Mouse (Mus musculus): ENCODE measurements around the gene Zdhhc18. TPM values are rescaled to one million over a fixed set of nuclear protein-coding genes. Genes with fewer than 3 reads are reported as not detected.

Zdhhc18 gene
- polyA plus RNA-seq, 1 experiment from 2014 or later: 4.2 TPM

- no peak overlapping the region; the same call in 1 of the 2 replicates for H3K4me3 ChIP-seq
- H3K4me1 ChIP-seq: peaks cover 26% of the 10 kb centered on the region
- WGBS: 38% methylated on average over 4 of the region's 4 CpGs
- no peak for ATAC-seq (ENCODE audit: insufficient number of reproducible peaks, insufficient read depth, low FRiP score, low TSS enrichment, low read depth)
- H3K27me3 ChIP-seq: peaks cover 55% of the 10 kb centered on the region
- no peak overlapping the region for H3K9ac ChIP-seq
- no peaks in the 10 kb centered on the region for H3K9me3 ChIP-seq
- no peak overlapping the region for H3K4me2 ChIP-seq
- peak overlapping the region; percentile 84 for H3K27ac ChIP-seq
- H3K36me3 ChIP-seq: peaks cover 2% of the 10 kb centered on the region; the same call in 1 of the 2 replicates
These were observed 51.3 kb downstream of the Zdhhc18 start for GRCm38 (mm10) chr4:133598616-133599015.

- H3K4me2 ChIP-seq: no peak overlapping the region
- no peak overlapping the region for H3K4me3 ChIP-seq
- H3K4me1 ChIP-seq: peaks cover 14% of the 10 kb centered on the region
- ATAC-seq (ENCODE audit: insufficient number of reproducible peaks, insufficient read depth, low FRiP score, low TSS enrichment, low read depth): no peak
- H3K27me3 ChIP-seq: peaks cover 32% of the 10 kb centered on the region
- no peak overlapping the region for H3K9ac ChIP-seq
- 77% methylated on average over 6 of the region's 6 CpGs for WGBS
- H3K9me3 ChIP-seq: no peaks in the 10 kb centered on the region
- H3K27ac ChIP-seq: no peak overlapping the region
- peaks cover 16% of the 10 kb centered on the region for H3K36me3 ChIP-seq
These were observed 53.9 kb downstream of the Zdhhc18 start for GRCm38 (mm10) chr4:133596084-133596483.

GRCm38 (mm10) chr4:133595538-133595937, 54.4 kb downstream of the Zdhhc18 start:
- peak overlapping the region; percentile 44; the same call in 1 of the 2 replicates for H3K27ac ChIP-seq
- no peak overlapping the region for H3K4me2 ChIP-seq
- ATAC-seq (ENCODE audit: insufficient number of reproducible peaks, insufficient read depth, low FRiP score, low TSS enrichment, low read depth): no peak
- WGBS: 55% methylated on average over 7 of the region's 7 CpGs
- 0 out of 2 replicates have a peak overlapping the region, but pooled peaks have one; percentile 27 for H3K9ac ChIP-seq
- H3K27me3 ChIP-seq: peaks cover 27% of the 10 kb centered on the region
- H3K4me3 ChIP-seq: no peak overlapping the region
- no peaks in the 10 kb centered on the region for H3K9me3 ChIP-seq
- peaks cover 14% of the 10 kb centered on the region for H3K4me1 ChIP-seq
- H3K36me3 ChIP-seq: peaks cover 22% of the 10 kb centered on the region

- no peaks in the 10 kb centered on the region for H3K4me1 ChIP-seq
- H3K4me2 ChIP-seq: no peak overlapping the region
- 30% methylated on average over 7 of the region's 7 CpGs for WGBS
- H3K27ac ChIP-seq: no peak overlapping the region
- no peak overlapping the region for H3K4me3 ChIP-seq
- no peak for ATAC-seq (ENCODE audit: insufficient number of reproducible peaks, insufficient read depth, low FRiP score, low TSS enrichment, low read depth)
- no peaks in the 10 kb centered on the region for H3K27me3 ChIP-seq
- no peaks in the 10 kb centered on the region for H3K9me3 ChIP-seq
- no peak overlapping the region for H3K9ac ChIP-seq
- H3K36me3 ChIP-seq: peaks cover 52% of the 10 kb centered on the region
These were observed 57.4 kb downstream of the Zdhhc18 start for GRCm38 (mm10) chr4:133592570-133592969.

- peak; percentile 17; the same call in 1 of the 2 replicates for ATAC-seq (ENCODE audit: insufficient number of reproducible peaks, insufficient read depth, low FRiP score, low TSS enrichment, low read depth)
- Histone ChIP-seq H3K36me3 (peaks cover 66% of the 10 kb centered on the region), H3K27me3 (no peaks in the 10 kb centered on the region), H3K9ac (peak within 1 kb of the TSS; percentile 89), H3K4me1 (peaks cover 15% of the 10 kb centered on the region), H3K9me3 (no peaks in the 10 kb centered on the region), H3K27ac (peak within 1 kb of the TSS; percentile 87), H3K4me3 (peak within 1 kb of the TSS; percentile 74), H3K4me2 (peak within 1 kb of the TSS; percentile 100)
- 2% methylated on average over 65 of the region's 65 CpGs for WGBS
These were observed 65.6 kb downstream of the Zdhhc18 start, which contains the start of gene Gpn2 for GRCm38 (mm10) chr4:133584059-133584951. Gene Gpn2 (plus strand): TSS chr4:133584362.

GRCm38 (mm10) chr4:133583690-133584058, 66.3 kb downstream of the Zdhhc18 start:
- H3K9ac ChIP-seq: peak overlapping the region; percentile 89
- no peaks in the 10 kb centered on the region for H3K9me3 ChIP-seq
- ATAC-seq (ENCODE audit: insufficient number of reproducible peaks, insufficient read depth, low FRiP score, low TSS enrichment, low read depth): no peak
- 58% methylated on average over 6 of the region's 6 CpGs for whole genome bisulfite sequencing
- H3K27ac ChIP-seq: peak overlapping the region; percentile 87
- peak overlapping the region; percentile 74 for H3K4me3 ChIP-seq
- peaks cover 15% of the 10 kb centered on the region for H3K4me1 ChIP-seq
- peak overlapping the region; percentile 100 for H3K4me2 ChIP-seq
- H3K36me3 ChIP-seq: peaks cover 66% of the 10 kb centered on the region
- no peaks in the 10 kb centered on the region for H3K27me3 ChIP-seq

GRCm38 (mm10) chr4:133577983-133578382, 72.0 kb downstream of the Zdhhc18 start:
- 73% methylated on average over 12 of the region's 12 CpGs for WGBS
- Histone ChIP-seq H3K9ac (no peak overlapping the region), H3K4me3 (no peak overlapping the region), H3K27ac (no peak overlapping the region), H3K27me3 (no peaks in the 10 kb centered on the region), H3K4me1 (peaks cover 9% of the 10 kb centered on the region), H3K4me2 (no peak overlapping the region), H3K36me3 (peaks cover 46% of the 10 kb centered on the region), H3K9me3 (no peaks in the 10 kb centered on the region)
- no peak for ATAC-seq (ENCODE audit: insufficient number of reproducible peaks, insufficient read depth, low FRiP score, low TSS enrichment, low read depth)

- Histone ChIP-seq H3K4me1 (peaks cover 9% of the 10 kb centered on the region), H3K27ac (no peak overlapping the region), H3K9ac (peak overlapping the region; percentile 93), H3K4me3 (peak overlapping the region; percentile 95), H3K4me2 (peak overlapping the region; percentile 88), H3K27me3 (no peaks in the 10 kb centered on the region), H3K9me3 (no peaks in the 10 kb centered on the region), H3K36me3 (peaks cover 19% of the 10 kb centered on the region)
- under 1% methylated on average over 41 of the region's 41 CpGs for whole genome bisulfite sequencing
- peak; percentile 27; the same call in 1 of the 2 replicates for ATAC-seq (ENCODE audit: insufficient number of reproducible peaks, insufficient read depth, low FRiP score, low TSS enrichment, low read depth)
These were observed 75.1 kb downstream of the Zdhhc18 start for GRCm38 (mm10) chr4:133574843-133575202.

- H3K4me1 ChIP-seq: peaks cover 9% of the 10 kb centered on the region
- peak; percentile 81 for ATAC-seq (ENCODE audit: insufficient number of reproducible peaks, insufficient read depth, low FRiP score, low TSS enrichment, low read depth)
- no peaks in the 10 kb centered on the region for H3K9me3 ChIP-seq
- 7% methylated on average over 44 of the region's 44 CpGs for WGBS
- H3K36me3 ChIP-seq: peaks cover 14% of the 10 kb centered on the region
- H3K4me2 ChIP-seq: peak within 1 kb of the TSS; percentile 88
- H3K9ac ChIP-seq: peak within 1 kb of the TSS; percentile 93
- H3K27me3 ChIP-seq: no peaks in the 10 kb centered on the region
- peak within 1 kb of the TSS; percentile 85 for H3K27ac ChIP-seq
- peak within 1 kb of the TSS; percentile 95 for H3K4me3 ChIP-seq
These were observed 75.7 kb downstream of the Zdhhc18 start, which contains the start of gene Gpatch3 for GRCm38 (mm10) chr4:133574070-133574842. Gene Gpatch3 (plus strand): TSS chr4:133574745.

- Histone ChIP-seq H3K9me3 (no peaks in the 10 kb centered on the region), H3K4me2 (no peak overlapping the region), H3K36me3 (no peaks in the 10 kb centered on the region), H3K9ac (no peak overlapping the region), H3K27ac (no peak overlapping the region), H3K4me1 (no peaks in the 10 kb centered on the region; the same call in 1 of the 2 replicates), H3K27me3 (no peaks in the 10 kb centered on the region), H3K4me3 (no peak overlapping the region)
- ATAC-seq (ENCODE audit: insufficient number of reproducible peaks, insufficient read depth, low FRiP score, low TSS enrichment, low read depth): no peak
- WGBS: 58% methylated on average over 10 of the region's 10 CpGs
These were observed 79.9 kb downstream of the Zdhhc18 start for GRCm38 (mm10) chr4:133570066-133570466.

GRCm38 (mm10) chr4:133569291-133570065, 80.5 kb downstream of the Zdhhc18 start:
- no peak overlapping the region for H3K4me2 ChIP-seq
- no peak overlapping the region for H3K4me3 ChIP-seq
- no peak for ATAC-seq (ENCODE audit: insufficient number of reproducible peaks, insufficient read depth, low FRiP score, low TSS enrichment, low read depth)
- H3K9me3 ChIP-seq: no peaks in the 10 kb centered on the region
- H3K27ac ChIP-seq: no peak overlapping the region
- no peaks in the 10 kb centered on the region for H3K36me3 ChIP-seq
- 78% methylated on average over 10 of the region's 10 CpGs for WGBS
- H3K4me1 ChIP-seq: no peaks in the 10 kb centered on the region
- H3K27me3 ChIP-seq: no peaks in the 10 kb centered on the region
- no peak overlapping the region for H3K9ac ChIP-seq

All from embryonic facial prominence, embryonic 13.5 days (tissue).